Mouse (Mus musculus): ENCODE measurements around the gene 3110021N24Rik.
A peak's percentile ranks its signal among the peaks of the same experiment; 100 is the strongest.
"Not testable (repeated sequence)": the region's sequence is repeated elsewhere in the genome, so short reads cannot be mapped to it uniquely, and the experiment has no call there.

3110021N24Rik gene

DNA sequence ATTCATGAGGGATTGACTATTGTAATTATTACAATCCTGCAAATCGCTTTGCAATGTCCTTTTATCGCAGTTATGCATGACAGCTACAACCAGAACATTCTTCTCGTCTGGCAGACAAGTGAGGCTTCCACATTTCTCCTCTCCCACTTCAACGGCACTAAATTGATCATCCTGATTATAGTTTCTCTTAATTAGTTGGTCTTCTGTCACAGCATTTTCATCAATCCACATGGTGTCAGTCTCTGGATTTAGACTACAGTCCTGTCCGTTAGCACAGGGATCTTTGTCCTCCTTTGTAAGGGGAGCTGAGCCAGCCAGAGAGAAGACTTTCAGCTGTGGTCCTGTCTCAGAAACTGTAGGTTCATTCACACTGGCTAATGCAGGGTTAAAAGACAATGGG, at the start of gene 3110021N24Rik:
3110021N24Rik (plus strand) TSS at position 301 of the 400 bp plus-strand sequence.
- no peak for DNase-seq (ENCODE audit: low spot score)

DNA sequence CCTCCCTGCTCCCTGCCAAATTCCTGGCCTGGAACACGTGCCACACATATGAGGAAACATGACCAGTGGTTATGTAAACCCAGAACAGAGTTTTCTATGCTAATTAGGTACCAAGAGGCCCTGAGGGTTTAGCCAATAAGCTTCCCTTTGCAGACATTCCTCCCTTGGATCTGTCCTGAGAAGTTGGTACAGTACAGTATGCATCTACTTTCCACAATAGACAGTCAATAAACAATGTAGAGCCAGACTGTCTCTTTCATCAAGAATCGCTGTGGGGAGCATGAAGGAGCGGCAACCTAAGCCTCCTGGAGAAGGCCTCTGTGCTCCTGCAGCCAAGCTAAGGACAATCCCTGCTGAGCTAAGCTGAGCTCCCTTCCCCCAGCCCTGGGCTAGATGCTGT, 33.3 kb upstream of the 3110021N24Rik start:
- no peak for DNase-seq (ENCODE audit: low spot score)

DNA sequence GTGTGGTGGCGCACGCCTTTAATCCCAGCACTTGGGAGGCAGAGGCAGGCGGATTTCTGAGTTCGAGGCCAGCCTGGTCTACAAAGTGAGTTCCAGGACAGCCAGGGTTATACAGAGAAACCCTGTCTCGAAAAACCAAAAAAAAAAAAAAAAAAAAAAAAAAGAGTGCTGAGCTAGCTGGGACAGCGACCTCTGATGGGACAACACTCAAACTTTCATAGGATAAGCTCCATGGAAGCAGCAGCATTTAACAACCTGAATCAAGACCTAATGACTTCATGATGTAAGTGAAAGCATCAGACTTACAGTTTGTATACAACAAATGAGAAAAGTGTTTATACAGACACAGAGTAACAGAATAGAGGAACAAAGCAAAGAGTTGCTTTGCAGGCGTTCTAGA, 32.4 kb upstream of the 3110021N24Rik start:
- DNase-seq (ENCODE audit: low spot score) = not testable (repeated sequence)

DNA sequence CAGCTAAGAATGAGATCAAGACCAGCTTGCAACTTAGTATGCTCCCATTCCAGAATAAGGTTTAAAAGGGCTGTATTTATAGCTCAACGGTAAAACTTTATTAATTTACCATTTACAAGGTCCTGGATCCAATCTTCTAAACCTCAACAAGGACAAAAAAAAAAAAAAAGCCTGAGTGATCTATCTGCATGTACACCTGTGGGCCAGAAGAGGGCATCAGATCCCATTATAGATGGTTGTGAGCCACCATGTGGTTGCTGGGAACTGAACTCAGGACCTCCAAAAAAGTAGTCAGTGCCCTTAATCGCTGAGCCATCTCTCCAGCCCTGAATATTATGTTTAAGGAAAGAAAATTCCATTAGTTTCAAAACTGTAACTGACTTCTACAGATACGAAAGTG, 29.0 kb upstream of the 3110021N24Rik start:
- no peak for DNase-seq (ENCODE audit: low spot score)

DNA sequence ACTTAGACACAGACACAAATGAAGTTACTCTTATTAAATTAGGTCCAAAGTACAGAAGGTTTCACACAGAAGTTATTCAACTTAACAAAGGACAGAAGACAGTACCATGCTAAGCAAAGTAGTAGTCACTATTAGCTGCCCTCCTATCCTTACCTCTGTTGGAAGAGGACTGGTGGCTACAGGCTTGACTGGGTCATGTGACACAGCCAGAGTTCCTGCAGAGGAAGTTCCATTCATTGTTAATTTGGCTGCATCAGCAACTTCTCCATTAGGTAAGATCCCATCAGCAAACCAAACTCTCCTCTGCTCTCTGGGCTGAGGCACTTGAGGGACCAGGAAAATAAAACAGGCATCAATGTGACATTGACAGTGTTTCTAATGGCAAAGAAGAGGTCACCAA, 28.0 kb upstream of the 3110021N24Rik start:
- no peak for DNase-seq (ENCODE audit: low spot score)

DNA sequence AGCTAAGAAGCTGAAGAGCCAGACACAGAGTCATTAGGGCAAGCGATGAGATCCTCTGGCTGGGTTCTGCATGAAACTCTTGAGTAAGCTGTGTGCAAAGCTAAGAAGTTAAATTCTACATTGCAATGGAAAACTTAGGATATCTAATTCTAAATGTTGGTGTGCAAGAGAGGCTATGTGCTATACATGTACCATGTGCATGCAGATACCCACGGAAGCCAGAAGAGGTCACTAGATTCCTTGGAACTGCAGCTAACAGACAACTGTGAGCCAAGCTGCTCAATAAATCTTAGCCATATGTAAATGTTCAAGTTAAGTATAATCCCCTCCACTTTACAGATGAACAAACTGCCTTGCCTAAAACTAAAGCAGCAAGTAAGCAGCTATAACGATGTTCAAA, 22.5 kb upstream of the 3110021N24Rik start:
- peak; percentile 66 for DNase-seq (ENCODE audit: low spot score)

DNA sequence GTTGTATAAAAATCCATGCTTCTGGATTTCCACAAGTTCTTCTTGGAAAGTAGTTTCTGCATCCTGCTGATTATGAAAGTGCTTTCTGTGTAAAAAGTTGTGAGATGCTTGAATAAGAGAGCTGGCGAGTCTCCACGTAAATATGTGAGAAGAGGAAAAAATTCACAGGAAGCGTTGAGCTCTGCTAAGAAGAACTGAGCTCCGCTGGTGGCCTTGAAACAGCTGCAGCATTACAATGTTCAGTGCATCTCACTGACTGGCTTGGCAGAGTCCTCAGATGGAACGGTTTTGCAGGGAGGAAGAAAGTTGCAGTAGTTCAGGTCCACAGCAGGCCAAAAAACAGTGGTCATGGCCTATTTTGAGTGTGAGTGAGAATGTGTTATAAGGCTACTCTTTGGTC, 11.2 kb upstream of the 3110021N24Rik start:
- DNase-seq (ENCODE audit: low spot score) = no peak

DNA sequence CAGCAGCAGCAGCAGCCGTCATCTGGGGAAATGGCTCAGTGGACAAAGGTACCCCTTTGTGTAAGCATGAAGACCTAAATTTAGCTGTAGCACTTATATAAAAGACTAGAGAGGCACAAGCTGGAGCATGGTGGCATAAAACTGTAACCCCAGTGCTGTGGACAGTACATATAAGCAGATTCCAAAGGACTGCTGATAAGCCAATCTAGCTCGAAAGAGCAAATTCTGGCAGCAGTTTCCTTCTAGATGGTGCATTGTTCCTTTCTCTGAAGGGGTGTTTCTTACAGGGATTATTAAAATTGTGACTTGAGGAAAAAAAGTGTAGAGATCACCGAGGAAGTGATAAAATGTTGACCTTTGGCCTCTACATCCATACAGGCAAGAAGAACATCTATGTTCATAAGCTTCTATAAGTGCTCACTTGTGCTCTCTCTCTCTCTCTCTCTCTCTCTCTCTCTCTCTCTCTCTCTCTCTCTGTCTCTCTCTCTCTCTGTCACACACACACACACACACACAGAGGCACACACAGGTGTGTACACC, 1.9 kb downstream of the 3110021N24Rik start:
- DNase-seq (ENCODE audit: low spot score) = no peak

DNA sequence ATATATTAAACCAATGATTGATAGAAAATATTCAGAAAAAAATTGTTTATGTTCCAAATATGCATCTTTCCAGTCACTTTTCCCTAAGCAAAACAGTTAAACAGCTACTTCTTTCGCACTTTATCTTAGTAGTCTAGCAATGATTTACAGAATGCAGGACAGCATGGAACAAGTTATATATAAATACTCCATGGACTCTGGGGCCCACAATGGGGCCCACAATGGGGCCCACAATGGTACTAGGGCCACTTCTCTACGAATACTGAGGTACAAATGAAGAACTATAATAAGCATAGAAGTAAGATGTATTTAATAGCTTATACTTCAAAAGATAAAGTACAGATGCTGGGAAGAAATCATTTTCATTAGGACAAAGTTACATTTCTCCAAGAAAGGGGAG, 4.7 kb downstream of the 3110021N24Rik start:
- no peak for DNase-seq (ENCODE audit: low spot score)

DNA sequence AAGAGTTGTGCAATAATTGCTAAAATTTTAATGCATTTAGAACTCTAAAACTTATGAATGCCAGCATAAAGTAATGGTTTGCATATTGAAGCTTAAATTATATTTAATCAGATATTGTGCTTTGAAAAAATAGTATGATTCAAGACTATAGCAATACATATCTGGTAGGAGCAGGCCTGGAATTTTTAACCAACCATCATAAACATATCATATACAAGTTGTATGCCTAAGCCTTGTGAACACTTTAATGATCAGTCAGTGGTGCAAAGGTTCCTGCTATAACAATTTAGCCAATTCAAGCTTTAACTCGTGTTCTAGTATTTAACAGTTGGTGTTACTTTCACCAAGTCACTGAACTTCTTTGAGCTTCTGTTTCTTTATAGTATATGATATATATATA, 11.0 kb downstream of the 3110021N24Rik start:
- no peak for DNase-seq (ENCODE audit: low spot score)

DNA sequence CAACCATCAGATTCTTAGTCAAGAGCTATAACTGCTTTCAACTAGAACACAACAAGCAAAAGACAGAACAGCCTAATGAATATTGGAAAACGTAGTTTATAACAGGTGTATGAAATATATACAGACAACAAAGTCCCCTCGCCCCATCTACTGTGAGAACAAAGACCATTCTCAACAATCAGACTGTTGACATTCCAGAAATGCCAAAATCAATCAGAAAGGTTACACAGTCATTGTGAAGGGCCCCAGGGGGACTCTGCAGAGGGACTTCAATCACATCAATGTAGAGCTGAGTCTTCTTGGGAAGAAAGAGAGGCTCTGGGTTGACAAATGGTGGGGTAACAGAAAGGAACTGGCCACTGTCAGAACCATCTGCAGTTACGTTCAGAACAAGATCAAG, 12.1 kb downstream of the 3110021N24Rik start:
- DNase-seq (ENCODE audit: low spot score) = peak; percentile 24

DNA sequence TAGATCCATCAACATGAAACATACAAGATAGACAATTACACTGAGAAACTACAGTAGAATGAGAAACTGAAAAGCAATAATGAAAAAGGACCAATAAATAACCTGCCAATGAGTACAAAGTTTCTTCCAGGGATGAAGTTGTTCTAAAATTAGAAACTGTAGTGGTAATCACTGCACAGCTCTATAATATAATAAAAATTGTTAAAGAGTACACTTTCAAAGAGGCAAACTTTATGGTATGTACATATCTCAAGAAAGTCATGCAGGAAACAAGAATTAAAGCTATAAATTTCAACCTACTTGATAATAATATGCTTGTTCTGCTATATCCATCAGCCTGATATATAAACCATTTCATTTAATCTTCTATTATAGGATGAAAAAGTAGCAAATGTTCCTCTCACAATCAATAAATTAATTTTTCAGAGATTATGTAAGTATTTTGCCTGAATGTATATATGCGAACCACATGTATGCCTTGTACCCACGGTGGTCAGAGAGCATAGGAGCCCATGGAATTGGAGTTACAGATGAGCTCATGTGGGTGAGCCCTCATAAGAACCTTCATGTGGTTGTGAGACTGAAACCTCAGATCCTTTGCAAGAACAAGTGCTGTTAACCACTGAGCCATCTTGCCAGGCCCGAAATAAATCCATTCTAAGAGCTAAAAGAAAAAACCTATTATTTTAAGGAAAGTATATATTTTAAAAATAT, 26.9 kb downstream of the 3110021N24Rik start:
- no peak for DNase-seq (ENCODE audit: low spot score)

DNA sequence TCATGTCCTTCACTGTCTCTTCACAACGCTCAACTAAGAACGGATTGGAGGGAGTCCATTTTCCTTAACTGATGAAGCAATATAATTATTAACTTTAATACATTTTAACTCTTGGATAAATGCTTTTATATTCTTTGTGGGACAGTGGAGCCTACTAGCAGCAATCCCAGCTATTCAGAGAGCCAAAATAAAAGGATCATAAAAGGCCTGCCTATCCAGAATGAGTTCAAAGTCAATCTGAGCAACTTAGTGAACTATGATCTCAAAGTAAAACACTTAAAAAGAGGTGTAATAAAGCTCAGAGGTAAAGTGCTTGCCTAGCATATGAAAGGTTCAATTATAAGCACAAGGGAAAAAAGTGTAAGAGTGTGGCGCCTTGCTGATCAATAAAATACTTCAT, 40.1 kb downstream of the 3110021N24Rik start:
- no peak for DNase-seq (ENCODE audit: low spot score)

DNA sequence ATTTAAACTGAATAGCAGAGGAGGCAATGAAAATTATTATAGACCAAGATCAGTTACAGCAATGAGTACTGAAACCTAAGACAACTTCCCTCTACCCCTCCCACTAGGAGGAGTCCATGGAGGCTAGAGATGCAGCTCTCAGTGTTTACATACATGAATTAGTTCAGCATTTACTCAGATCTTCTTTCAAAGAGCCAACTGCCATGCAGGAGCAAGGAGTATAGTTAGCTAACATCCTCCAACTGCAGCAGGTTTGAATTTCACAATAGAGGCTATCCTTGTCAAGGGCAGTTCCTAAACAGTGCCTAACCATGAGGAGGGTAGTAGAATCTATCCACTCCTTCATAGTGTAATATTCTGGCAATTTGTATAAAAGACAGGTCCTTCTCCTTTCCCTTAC, 49.1 kb downstream of the 3110021N24Rik start:
- DNase-seq (ENCODE audit: low spot score) = no peak

DNA sequence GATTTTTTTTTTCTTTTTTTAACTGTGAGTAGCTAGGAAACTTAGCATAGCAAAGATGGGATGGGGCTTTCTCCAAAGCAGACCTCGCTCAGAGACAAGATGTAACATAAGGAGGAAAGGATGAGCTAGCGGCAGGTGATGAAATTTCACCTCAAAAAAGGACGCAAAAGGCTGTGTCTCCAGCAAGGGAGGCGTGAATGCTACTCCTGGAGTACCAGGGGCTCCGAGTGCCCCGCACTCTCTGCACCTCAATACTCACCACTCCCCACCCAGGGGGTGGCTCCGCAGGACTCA, 60.3 kb downstream of the 3110021N24Rik start:
- peak; percentile 62 for DNase-seq (ENCODE audit: low spot score)

DNA sequence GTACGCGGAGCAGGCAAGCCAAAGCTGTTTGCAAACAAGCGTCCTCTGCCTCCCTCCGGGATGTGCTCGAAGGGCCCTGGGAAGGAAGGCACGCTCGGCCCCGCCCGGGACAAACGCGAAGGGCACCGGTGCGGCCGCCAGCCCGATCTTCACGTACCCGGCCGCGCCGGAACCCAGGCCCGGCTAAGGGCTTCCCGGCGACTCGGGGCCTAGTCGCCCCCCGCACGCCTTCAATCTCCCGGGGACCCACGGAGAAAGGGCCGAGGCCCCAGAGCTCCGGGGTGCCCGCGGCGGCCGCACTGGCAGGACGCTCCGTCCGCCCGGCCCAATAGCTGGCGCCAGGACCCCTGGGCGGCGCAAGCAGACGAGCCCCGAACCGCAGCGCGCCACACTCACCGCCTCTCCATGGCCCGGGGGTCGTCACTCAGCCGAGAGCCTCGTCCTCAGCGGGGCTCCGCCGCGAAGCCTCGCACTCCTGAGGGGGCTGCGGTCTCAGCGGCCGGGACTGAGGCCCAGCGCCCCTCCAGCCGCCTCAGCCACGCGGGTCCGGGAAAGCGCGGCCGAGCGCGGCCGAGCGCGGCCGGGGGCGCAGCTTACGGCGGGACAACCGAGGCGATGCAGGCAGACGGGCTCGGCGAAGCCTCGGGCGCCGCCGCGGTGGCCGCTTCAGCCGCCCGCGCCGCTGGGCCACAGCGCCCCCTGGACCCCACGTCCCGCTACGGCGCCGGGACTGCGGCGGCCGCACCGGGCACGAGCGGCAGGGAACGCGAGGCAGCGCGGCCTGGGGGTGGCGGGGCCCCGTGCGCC, 60.8 kb downstream of the 3110021N24Rik start, which contains the start of gene Zfyve9:
Zfyve9 (minus strand) TSS at position 742 of the 807 bp plus-strand sequence.
- DNase-seq (ENCODE audit: low spot score) = peak; percentile 85

DNA sequence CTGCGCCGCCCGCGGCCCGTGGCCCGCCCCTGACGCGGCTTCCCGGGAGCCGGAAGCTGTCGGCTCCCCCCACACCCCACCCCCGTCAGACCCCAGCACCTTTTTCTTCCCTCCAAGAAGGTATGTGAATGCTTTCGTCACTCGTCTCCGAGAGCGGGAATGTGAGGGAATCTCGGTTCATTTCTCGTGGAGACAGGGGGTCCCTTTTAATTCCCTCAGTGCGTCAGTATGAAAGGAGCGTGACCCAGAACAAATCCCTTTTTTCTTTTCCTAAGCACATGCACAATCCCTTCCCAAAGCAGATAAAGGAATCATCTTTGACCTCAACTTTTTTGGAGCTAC, 61.4 kb downstream of the 3110021N24Rik start:
- DNase-seq (ENCODE audit: low spot score) = no peak

DNA sequence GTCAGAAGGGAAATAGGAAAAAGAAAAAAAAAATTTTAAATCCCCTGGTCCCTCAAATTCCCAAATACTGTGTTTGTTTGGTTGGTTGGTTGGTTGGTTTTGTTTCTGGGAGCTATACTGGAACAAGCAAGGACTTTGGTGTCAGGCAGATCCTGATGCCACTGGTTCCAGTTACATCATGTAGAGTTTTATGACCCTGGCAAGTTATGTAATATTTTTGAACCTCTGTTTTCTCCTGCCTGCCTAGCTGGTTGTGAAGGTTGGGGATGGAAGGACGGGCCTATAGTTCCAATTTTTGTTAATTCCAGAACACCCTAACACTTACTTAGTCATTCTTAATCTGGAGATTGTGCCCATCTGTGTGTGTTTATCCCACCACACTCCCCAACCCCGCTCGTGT, 62.1 kb downstream of the 3110021N24Rik start:
- no peak for DNase-seq (ENCODE audit: low spot score)

DNA sequence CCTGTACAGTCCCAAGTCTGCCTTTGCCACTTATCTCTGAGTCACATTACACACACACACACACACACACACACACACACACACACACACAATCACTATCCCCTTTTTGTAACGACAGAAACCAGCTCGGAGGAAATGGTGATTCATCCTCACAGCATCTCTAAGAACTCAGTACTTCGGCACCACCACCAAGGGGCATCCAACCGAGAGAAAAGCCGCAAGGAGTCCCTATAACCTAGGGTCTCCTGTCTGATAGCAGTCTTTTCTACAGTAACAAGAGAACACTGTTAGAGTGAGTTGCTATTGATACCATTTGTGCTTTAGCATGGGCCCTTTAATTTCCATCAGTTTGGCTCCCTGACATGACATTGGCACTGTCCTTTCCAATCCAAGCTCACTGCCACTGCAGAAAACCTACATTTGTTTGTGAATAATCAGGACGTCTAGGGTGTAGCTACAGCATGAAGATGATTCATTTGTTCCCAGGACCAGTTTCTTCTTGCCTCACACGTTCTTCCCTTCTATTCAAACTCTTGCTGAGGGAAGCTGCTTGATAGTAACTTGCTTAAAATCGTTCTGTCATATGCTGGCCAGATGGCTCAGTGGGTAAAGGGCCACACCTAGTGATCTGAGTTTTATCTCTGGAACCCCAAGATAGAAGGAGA, 63.1 kb downstream of the 3110021N24Rik start:
- no peak for DNase-seq (ENCODE audit: low spot score)

DNA sequence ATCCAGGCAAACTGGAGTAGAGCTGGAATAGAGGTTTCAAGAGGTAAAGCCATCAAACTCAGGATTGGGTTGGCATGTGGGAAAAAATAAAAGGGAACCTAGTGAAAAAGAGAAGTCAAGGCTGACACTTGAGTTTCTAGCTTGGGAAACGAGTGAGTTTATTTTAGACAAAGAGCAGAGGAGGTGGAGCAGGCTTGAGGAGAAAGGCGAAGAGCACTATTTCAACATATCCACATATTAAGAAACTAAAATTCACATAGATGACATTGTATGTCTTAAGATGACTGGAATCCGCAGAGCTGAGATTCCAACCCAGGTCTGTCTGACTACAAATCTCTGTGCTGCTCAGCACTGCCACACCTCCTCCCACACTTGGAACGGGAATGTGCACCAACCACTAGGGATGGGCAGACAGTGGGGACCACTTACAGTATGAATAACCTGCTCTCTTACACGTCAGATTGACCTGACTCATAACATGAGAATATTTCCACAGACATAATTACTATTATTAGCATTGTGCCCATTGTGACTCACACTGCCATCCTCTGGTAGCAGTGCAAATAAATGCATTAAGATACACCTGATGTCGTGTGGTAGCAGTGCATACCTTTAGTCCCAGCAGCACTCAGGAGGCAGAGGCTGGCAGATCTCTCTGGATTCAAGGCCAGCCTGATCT, 69.9 kb downstream of the 3110021N24Rik start:
- DNase-seq (ENCODE audit: low spot score) = no peak

DNA sequence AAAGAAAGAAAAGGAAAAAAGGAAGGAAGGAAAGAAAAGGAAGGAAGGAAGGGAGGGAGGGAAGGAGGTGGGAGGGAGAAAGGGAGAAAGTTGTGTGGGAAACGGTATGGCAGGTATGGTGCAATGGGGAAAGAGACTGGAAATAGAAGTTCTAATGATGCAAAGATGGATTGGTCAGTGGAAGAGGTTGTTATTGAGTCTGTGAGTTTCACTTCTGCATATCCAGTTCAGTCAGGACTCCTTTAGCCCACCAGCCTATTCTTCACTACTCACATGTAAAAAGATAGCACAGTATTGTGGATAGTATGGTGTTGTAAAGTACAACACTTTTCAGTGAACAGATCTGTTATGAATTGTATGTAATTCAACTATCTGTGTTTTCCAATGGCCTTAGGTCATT, 71.1 kb downstream of the 3110021N24Rik start:
- DNase-seq (ENCODE audit: low spot score) = no peak

DNA sequence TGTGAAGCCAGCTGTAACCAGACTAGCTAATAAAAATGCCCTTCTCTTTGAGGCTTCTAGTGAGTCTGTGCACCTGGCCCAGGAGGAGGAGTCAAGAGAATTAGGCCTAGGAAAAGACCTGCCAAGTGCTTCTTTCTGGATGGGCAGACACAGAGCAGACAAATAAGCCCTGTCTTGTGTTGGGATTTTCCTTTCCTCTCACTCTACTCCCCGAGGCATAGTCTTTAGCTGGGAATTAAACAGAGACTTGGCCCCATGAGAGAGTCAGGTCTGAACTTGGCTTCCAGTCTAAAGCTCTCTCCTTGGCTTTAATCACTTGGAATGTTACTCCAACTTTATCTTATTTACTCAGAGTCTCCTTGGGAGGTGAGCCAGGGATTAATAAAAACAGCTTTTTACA, 74.5 kb downstream of the 3110021N24Rik start:
- no peak for DNase-seq (ENCODE audit: low spot score)
